Comparison of ENCODE assay signal across 9 mouse cellular contexts in the genomic region with DNA sequence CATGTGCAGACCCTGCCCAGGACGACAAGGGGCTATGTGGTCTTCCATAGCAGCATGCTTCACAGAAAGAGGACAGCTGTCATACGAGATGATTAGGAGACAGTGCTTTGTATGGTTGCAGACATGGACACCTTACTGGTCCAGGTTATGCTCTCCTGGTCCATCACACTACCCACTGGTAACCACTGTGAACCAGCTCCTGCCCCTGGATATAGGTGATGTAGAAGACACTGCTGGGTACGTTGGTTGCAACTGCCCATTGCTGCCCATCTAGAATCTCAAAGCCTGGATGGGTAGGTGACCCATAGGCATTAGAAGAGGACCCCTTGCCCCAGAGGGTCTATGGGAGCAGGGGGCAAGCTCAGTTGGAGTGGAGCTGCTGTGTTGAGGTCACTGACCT. TPM values are rescaled to one million over a fixed set of nuclear protein-coding genes. Genes with fewer than 3 reads are reported as not detected.
DNase-seq lines count a peak whose midpoint lies in the region.
"Not testable (repeated sequence)": the region's sequence is repeated elsewhere in the genome, so short reads cannot be mapped to it uniquely, and the experiment has no call there.
"Had no signal": no experiment of that assay in that cellular context is flagged by ENCODE, and none has a peak within 500 bp of the region (broad histone marks: within the 10 kb centered on the region; RNA-seq: fewer than 3 reads in every experiment).

No protein-coding gene starts in this region.

- 83% methylated on average over 3 of the region's 3 CpGs for WGBS in heart, embryonic 10.5 days

- not testable (repeated sequence) for H3K9me3 ChIP-seq in heart, embryonic 10.5 days

- DNase-seq in heart, adult 11 months: peak; percentile 87
- DNase-seq in heart, embryonic 10.5 days (ENCODE audit: low spot score): peak; percentile 58

- not testable (repeated sequence) for H3K27me3 ChIP-seq in heart, embryonic 10.5 days (ENCODE audit: insufficient read depth, poor library complexity, severe bottlenecking)

- not testable (repeated sequence) for H3K4me1 ChIP-seq in heart, embryonic 10.5 days

- not testable (repeated sequence) for H3K27ac ChIP-seq in heart, embryonic 10.5 days

- not testable (repeated sequence) for H3K4me3 ChIP-seq in heart, embryonic 10.5 days

- H3K36me3 ChIP-seq in heart, embryonic 10.5 days: not testable (repeated sequence)

RNA-seq across cellular contexts. Expression of a gene that starts 1.2 kb away (rescaled TPM):
- 0.07 TPM in 1 of 2 replicates, not detected in the other for polyA plus RNA-seq in heart, embryonic 10.5 days (2016; fragmentation: Nextera tagmentation; extraction: Ambion mirVana)
- polyA plus RNA-seq: C2C12; CD4-positive, CD25-positive, alpha-beta regulatory T cell, adult 4 months; G1E had no signal

RNA-seq across cellular contexts. Expression of a gene that starts 58.2 kb away (rescaled TPM):
- polyA plus RNA-seq in heart, embryonic 10.5 days (2016; fragmentation: Nextera tagmentation; extraction: Ambion mirVana): 0.10 TPM in 1 of 2 replicates, not detected in the other
- polyA plus RNA-seq: activated CD4-positive, CD25-positive, alpha-beta regulatory T cell, adult 4 months; brain, embryonic 14.5 days; C2C12; CD4-positive, CD25-positive, alpha-beta regulatory T cell, adult 4 months; cerebellum, adult 2 months; G1E; Patski had no signal
